Comparison of ENCODE assay signal across 8 mouse cellular contexts in the genomic region with DNA sequence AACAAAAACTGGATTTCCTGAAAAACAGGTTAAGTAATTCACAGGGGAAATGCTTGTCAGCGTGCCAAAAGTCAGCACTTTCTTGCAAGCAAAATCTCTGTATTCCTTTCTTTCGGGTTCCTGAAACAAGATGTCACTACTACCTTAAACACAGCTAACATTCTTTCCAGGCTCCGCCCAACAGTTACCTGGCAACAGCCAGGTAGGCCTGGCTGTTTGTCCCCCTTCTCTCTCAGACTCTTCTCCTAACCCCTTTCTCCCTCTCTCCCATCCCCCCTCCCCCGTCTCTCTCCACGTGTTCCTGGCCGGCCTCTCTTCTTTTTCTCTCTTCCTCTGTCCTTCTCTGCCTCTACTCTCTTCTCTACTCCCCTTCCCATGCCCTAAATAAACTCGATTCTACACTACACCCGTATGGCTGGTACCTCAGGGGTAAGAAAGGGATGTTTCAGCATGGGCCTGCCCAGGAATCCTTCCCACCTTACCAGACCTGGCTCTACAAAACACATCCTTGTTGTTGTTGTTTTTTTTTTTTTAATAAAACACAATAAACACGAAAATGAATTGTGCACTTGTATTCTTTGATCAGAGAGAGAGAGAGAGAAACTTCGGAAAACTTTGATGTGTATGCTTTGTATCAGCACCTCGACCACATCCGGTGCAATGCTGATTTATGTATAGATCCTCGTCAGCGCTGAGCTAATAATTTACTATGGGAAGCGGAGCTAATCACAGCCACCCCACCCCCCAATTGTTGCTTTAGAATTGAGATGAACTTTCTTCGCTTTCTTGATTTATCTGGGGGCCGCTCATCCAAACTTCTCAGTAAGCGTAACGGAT. TPM values are rescaled to one million over a fixed set of nuclear protein-coding genes. Genes with fewer than 3 reads are reported as not detected.
DNase-seq lines count a peak whose midpoint lies in the region; ATAC-seq and TF ChIP-seq lines count a peak whose summit lies in the region.

No protein-coding gene starts in this region.

- H3K9me3 ChIP-seq in lung, embryonic 14.5 days (ENCODE audit: low read depth, low read length) = no peaks in the 10 kb centered on the region

- H3K27ac ChIP-seq in heart, adult 2 months = peak overlapping the region; percentile 99
- H3K27ac ChIP-seq in lung, embryonic 14.5 days (ENCODE audit: low read depth) = peak overlapping the region; percentile 96
- H3K27ac ChIP-seq in olfactory bulb, adult 2 months (ENCODE audit: insufficient read depth, low read depth, low read length) = peak overlapping the region; percentile 85

- peak overlapping the region; percentile 74 for H3K4me2 ChIP-seq in lung, embryonic 14.5 days

- peaks cover 9% of the 10 kb centered on the region for H3K79me2 ChIP-seq in heart, adult 2 months (replicated peaks; ENCODE audit: control insufficient read depth, insufficient read depth, low read length)

- intact Hi-C loops in heart, adult 2 months (cut with DNase I) = no loop called here

- no peak for TF ChIP-seq EP300 in heart, adult 2 months (IDR thresholded peaks at IDR 0.05; ENCODE audit: insufficient read depth, low read depth, low read length)

- H3K4me1 ChIP-seq in heart, adult 2 months (ENCODE audit: control insufficient read depth, insufficient read depth, low read length) = peaks cover 12% of the 10 kb centered on the region
- no peaks in the 10 kb centered on the region for H3K4me1 ChIP-seq in lung, embryonic 14.5 days (ENCODE audit: insufficient read depth)
- peaks cover 8% of the 10 kb centered on the region for H3K4me1 ChIP-seq in olfactory bulb, adult 2 months (ENCODE audit: control insufficient read depth, insufficient read depth, low read length)

- WGBS in heart, adult 2 months = 11% methylated on average over 19 of the region's 19 CpGs
- WGBS in lung, embryonic 14.5 days = 5% methylated on average over 19 of the region's 19 CpGs
- 10% methylated on average over 19 of the region's 19 CpGs for WGBS in olfactory bulb, adult 2 months

- ATAC-seq in common myeloid progenitor, adult 5-6 weeks (replicated peaks; ENCODE audit: low read depth, poor library complexity, severe bottlenecking) = peak; percentile 48
- ATAC-seq in lung, embryonic 14.5 days (ENCODE audit: insufficient read depth) = peak; percentile 43

- TF ChIP-seq POLR2A in heart, adult 2 months (IDR thresholded peaks at IDR 0.05; ENCODE audit: insufficient read depth, low read depth, low read length) = no peak
- no peak for TF ChIP-seq POLR2A in olfactory bulb, adult 2 months (IDR thresholded peaks at IDR 0.05; ENCODE audit: insufficient read depth, low read depth, low read length)

- DNase-seq in adrenal gland, adult 2 months = peak; percentile 41
- DNase-seq in adrenal gland, postnatal 4 days (ENCODE audit: low spot score in 2 of 2) = no peak
- peak; percentile 42 to 55 for DNase-seq in heart, adult 2 months
- DNase-seq in kidney, adult 11 months = peak; percentile 71
- DNase-seq in lung, embryonic 14.5 days = peak; percentile 85
- no peak for DNase-seq in layer of hippocampus, adult 9-11 months

- TF ChIP-seq CTCF in heart, adult 2 months (IDR thresholded peaks at IDR 0.05) = no peak
- no peak for TF ChIP-seq CTCF in lung, embryonic 14.5 days (IDR thresholded peaks at IDR 0.05; ENCODE audit: low read depth)
- TF ChIP-seq CTCF in olfactory bulb, adult 2 months (IDR thresholded peaks at IDR 0.05; ENCODE audit: insufficient read depth, low read depth, low read length) = no peak

- peaks cover 9% of the 10 kb centered on the region for H3K36me3 ChIP-seq in heart, adult 2 months (ENCODE audit: control insufficient read depth, insufficient read depth, low read length)
- H3K36me3 ChIP-seq in lung, embryonic 14.5 days (ENCODE audit: insufficient read depth) = 0 out of 2 replicates have a peak, but pooled peaks cover 2% of the 10 kb centered on the region

- peak overlapping the region; percentile 91 for H3K4me3 ChIP-seq in heart, adult 2 months
- H3K4me3 ChIP-seq in lung, embryonic 14.5 days (ENCODE audit: low read depth, low read length) = peak overlapping the region; percentile 99
- H3K4me3 ChIP-seq in olfactory bulb, adult 2 months (ENCODE audit: insufficient read depth, low read depth, low read length) = peak overlapping the region; percentile 98

- no peaks in the 10 kb centered on the region for H3K27me3 ChIP-seq in heart, adult 2 months (ENCODE audit: control insufficient read depth, insufficient read depth, low read length)
- no peaks in the 10 kb centered on the region for H3K27me3 ChIP-seq in lung, embryonic 14.5 days (ENCODE audit: insufficient read depth, low read length)

- H3K9ac ChIP-seq in heart, adult 2 months (ENCODE audit: low read depth, low read length) = peak overlapping the region; percentile 81
- peak overlapping the region; percentile 99 for H3K9ac ChIP-seq in lung, embryonic 14.5 days

RNA-seq across cellular contexts. Expression of a gene that starts 0.9 kb away (rescaled TPM):
- total RNA-seq in adrenal gland, adult 2 months (2021) = 10 to 100 TPM; 86.4 to 99.1 TPM
- 14.6 and 17.4 TPM in 2 replicates for polyA plus RNA-seq in adrenal gland, adult 2 months (2012; rRNA removed)
- total RNA-seq in adrenal gland, postnatal 4 days (2021) = 100 to 1,000 TPM; 146 to 155 TPM
- 93.1 and 106 TPM in 2 replicates for total RNA-seq in common myeloid progenitor, adult 5-6 weeks (2017)
- 10 to 100 TPM; 69.4 to 72.8 TPM for total RNA-seq in heart, adult 2 months (2021)
- 18.6 and 34.9 TPM in 2 replicates for polyA plus RNA-seq in heart, adult 2 months (2012; rRNA removed)
- 81.7 and 87.2 TPM in 2 replicates for polyA plus RNA-seq in lung, embryonic 14.5 days (2014; fragmentation: Nextera tagmentation; extraction: Ambion mirVana)
- 75.8 TPM in 1 of 2 replicates, not detected in the other for polyA plus RNA-seq in olfactory bulb, adult 2 months (2012; ENCODE audit: insufficient read depth, insufficient read length, low replicate concordance, missing spikeins)

Comparison
In these comparisons a context has a peak if more than half of its experiments do, and no peak if none do; other contexts are left out.
1. DNase-seq: peak in adrenal gland, adult 2 months (single experiment), heart, adult 2 months (2 of 2), kidney, adult 11 months (single experiment) and lung, embryonic 14.5 days (single experiment); none in adrenal gland, postnatal 4 days (0 of 2) and layer of hippocampus, adult 9-11 months (single experiment).
2. Peak in every context shown above with its lines, with median percentiles within 50 percentile points of each other: H3K27ac ChIP-seq and H3K4me3 ChIP-seq.